Mouse (Mus musculus) E14TG2a.4 (cell line): Measurements from ENCODE around the gene Ier3.

Source experiments
- CTCF ChIP-seq: conservative IDR thresholded peaks from 2 replicates; pipeline ENCODE4 v1.5.1; 2014; ENCODE audit warnings: low read length
- POU5F1 ChIP-seq: IDR thresholded peaks from 2 replicates; pipeline ENCODE4 v1.6.1; 2014; ENCODE audit warnings: low read length, borderline replicate concordance

GRCm38 (mm10) chr17:35835424-35836140 is 14.1 kb downstream of the Ier3 start:
- TF ChIP-seq CTCF (no peak), POU5F1 (no peak)
